Mouse (Mus musculus) right cerebral cortex, postnatal 14 days (tissue): ENCODE results near the gene Odf3b.
A peak's percentile ranks its signal among the peaks of the same experiment; 100 is the strongest.

Source experiments
- DNase-seq: peaks from one replicate; pipeline ENCODE4 v3.0.0; 2022

The Odf3b gene

DNA sequence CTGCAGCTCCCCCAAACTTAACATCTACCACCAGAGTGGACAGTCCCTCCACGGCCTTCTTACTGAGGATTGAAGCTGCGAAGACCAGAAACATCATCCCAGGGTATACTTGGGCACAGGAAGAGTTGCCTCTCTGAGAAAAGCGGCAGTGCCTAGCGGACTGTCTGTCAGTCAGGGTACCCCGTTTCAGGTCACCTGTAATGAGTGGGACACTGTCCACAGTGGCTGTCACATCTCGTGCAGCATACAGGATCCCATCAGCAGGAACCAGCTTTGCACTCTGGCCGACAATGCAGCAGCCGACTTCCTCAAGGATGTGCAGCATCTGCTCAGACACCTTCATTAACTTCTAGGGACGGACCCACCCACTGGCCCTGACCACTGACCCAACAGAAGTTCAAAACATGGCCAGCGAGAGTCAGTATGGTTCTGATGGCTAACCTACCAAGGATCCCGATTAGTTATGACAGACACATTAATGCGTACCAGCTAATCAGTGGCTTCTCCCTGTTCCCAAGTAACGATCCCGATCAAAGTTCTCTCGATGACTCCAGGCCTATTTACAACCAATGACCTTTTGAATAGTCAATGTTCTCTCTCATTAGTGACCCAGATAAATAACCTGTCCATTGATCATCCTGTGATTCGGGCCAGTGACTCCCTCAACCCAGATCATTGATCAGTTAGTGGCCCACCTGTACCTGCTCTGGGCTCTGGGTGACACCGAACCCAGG is 4.1 kb downstream of the Odf3b start:
- no peak for DNase-seq

DNA sequence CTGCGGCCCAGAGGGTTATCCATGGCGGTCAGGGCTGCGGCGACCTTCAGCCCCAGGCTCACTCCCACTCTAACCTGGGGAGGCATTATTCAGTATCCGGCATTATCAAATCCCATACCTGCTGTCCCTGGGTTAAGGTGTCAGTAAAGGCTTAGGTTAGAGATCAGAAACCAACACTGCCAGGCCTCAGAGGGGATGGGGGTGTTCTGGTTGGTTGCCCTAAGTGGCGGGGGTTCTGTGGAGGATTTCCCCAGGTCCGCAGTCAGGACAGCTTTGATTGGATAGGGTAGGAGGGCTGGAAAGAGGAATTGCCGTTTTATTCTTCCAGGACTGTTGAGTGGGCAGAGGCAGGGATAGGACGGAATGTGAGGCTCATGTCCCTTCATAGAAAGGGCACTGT is 4.7 kb downstream of the Odf3b start:
- no peak for DNase-seq

DNA sequence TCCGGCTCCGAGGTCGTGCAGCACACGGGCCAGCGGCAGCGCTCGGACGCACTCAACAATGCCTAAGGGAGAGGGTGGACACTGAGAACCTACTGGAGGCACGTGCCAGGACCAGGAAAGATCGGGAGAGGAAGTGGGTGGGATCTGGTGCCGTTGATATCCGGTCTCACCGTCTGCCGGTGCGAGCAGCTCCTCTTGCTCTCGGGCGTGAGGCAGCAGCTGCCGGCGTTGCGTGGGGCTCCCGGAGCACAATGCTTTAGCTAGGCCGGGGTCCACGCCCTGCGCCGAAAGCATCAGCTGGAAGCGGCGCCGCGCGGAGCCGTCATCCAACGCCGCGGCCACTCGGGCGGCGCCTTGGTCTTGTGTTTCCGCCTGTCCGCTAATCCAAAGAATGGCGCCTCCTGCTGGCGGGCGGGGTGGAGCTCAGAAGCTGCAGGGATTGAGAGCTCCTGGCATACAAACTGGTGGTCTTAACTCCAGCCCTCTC is 5.3 kb downstream of the Odf3b start, which contains the start of gene Sco2:
Gene Sco2, minus strand, starts transcription at position 85 of the 487 bp plus-strand sequence.
- DNase-seq: peak; percentile 98

DNA sequence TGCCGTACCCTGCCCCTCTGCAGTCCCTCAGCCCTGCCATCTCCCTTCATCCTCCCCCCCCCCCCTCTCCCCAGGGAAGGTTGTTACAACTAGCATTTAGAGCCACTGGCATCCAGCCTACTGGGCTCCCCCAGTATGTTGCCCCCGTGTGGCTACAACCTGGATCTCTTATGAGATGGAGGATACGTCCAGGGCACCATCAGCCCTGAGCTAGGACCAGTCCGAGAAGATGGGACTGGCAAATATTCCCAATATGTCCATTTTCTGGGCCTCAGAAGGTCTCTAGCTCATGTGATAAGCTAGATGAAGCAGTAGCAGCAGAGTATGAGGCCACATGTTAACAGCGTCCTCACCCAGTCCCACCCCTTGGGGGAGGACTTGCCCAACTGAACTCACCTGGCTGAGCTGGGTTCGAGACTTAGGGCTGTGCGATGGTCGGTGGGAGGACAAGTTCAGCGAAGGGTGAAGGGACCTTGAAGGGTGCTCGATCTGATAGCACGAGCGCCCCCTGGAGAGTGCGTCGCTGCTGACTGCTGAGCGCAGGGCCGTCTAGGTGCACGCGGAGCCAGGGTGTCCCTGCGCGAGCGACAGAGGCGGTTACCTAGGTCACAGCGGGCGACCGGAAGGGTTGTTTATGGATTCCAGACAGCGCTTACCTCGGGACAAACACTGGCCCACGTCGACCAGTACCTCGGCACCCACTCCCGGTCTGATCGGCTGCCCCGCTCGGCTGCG is 5.9 kb downstream of the Odf3b start:
- peak; percentile 88 for DNase-seq

DNA sequence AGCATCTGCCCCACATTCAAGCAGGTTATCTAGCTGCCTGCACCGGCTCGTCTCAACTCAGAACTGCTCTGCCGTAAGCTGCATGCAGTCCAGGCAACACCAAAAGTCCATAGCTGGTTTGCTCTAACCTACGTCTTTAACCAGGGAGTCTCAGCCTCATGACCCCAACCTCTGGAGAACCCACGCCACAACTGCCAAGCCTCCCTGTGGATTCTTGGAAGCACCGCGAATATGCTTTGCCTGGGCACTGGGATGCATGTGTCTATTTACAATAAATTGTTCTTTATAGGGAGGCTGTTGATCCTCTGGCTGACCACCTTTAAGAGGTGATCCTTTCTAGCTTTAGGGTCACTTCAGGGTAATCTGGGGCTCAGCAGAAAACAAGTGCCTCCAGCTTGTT is 6.5 kb downstream of the Odf3b start:
- no peak for DNase-seq

DNA sequence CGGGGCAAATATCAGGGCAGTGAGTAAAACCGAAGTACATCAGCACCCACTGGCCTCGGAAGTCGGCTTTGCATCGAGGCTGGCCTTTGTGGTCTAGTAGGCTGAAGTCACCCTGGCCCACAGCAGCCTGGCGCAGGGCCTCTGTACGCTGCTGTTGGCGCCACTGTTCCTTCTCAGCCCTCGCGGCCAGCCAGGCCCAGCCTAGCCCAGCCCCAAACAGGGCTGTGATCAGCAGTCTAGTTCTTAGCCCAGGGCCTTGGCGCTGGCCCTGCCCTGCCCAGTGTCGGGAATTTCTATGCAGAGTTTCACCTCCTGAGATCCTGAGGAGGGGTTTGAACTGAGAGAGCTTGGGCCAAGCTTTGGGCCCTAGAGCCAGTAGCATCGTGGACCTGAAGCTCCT is 7.0 kb downstream of the Odf3b start:
- no peak for DNase-seq

DNA sequence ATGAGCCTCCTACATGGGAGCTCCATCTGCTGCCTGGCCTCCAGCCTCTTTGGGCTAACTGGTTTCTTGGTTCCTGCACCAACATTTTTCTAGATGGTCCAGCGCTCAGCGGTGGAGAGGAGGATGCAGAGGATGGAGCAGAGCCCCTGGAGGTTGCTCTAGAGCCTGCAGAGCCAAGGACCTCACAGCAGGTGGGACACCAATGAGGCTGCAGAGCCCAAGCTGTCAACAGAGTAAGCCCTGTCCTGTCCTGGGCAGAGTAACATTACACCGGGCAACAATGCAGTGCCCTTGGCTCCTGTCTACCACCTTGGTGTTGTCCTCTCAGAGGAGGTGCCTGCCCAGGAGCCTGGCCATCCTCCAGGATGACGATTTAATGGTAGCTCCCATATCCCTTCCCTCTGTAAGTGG is 13.9 kb downstream of the Odf3b start:
- no peak for DNase-seq

DNA sequence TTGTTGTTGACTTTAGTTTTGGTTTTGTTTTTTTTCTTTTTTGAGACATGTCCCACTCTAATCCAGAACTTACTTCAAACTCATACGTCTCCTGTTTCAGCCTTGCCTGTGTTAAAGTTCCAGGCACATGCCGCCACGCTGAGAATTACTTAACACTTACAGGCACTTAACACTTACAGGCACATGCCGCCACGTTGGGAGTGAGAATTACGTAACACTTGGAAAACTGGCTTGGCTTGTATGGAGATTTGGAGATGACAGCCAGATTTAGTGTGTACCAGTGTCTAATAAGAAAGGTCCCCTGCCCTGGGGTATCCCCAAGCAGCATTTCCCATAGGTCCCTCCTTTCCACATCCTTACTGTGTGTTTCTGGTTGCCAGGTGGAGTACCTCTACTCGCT is 16.0 kb downstream of the Odf3b start:
- DNase-seq: no peak

DNA sequence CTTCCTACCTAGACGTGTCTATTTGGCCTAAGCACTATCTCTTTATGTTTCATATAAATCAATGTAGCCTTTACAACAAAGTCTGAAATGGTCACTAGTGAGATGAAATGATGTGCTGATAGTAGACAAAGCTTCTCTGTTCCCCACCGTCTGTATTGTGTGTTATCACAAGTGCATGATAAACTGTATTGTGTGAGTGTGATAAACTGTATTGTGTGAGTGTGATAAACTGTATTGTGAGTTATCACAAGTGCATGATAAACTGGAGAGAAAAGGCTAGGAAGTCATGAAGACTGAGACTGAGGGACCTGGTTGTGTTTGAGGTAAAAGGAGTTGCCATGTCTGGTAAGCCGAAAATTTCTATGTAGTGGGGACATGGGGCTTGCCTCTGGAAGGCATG is 20.3 kb downstream of the Odf3b start:
- no peak for DNase-seq

DNA sequence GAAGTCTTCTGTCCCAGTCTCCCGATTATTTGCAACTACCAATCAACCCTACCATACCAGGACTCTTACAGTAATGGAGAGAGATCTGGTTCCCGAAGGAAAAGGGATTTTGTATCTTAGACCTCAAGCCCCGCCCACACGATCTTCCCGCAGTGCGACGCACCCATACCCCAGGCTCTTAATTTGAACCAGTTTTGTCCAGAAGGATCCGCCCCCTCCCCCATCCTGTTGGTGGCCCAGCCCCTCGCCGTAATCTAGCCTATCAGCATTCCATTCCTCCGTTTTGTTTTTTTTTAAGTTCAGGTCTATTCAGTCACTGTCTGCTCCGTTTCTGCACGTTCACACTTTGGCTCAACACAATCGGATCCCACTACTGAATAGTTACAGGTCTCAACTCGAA is 22.7 kb downstream of the Odf3b start:
- DNase-seq: peak; percentile 79

DNA sequence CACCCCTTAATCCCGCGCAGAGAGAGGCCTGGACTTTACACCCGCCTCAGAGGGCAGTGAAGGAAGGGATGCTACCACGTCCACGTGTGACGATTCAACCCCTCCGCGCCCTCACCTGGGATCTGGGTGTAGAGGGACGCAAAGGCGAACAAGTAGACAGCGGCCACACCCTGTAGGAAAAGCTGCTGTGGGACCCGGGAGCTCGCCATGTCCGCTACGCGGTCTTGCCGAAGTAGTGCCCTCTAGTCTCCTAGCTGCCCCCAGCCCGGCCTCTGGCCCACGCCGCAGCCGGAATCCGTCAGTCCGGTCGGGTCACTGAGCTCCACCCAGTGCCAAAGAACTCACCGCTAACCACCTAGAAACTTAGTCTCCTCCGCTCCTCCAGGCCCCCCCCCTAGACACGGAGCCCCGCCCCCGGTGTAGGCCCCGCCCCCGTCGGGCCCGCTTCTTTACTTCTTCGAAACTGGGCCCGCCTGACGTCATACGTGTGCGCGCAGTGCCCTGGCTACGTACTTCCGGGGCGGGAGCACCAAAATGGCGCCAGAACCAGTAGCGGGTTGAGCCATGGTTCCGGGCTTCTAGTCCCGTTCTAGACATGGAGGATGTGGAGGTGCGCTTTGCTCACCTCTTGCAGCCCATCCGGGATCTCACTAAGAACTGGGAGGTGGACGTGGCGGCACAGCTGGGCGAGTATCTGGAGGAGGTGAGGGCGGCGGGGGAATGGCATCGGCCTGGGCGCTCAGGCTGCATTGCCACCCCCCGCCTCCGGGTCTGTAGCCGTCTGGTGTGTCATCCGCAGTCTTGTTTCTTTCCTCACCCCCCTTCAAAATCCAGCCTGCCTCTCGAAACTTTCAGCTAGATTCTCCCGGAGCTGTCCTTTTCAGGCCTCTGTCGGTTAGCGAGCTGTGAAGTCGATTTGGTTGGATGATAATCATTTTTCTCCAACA is 23.6 kb downstream of the Odf3b start, which contains the start of the genes Lmf2 and Ncaph2:
Gene Lmf2, minus strand, starts transcription at position 419 of the 947 bp plus-strand sequence.
Gene Ncaph2, plus strand, starts transcription at position 479 of the 947 bp plus-strand sequence.
- peak; percentile 95 for DNase-seq

DNA sequence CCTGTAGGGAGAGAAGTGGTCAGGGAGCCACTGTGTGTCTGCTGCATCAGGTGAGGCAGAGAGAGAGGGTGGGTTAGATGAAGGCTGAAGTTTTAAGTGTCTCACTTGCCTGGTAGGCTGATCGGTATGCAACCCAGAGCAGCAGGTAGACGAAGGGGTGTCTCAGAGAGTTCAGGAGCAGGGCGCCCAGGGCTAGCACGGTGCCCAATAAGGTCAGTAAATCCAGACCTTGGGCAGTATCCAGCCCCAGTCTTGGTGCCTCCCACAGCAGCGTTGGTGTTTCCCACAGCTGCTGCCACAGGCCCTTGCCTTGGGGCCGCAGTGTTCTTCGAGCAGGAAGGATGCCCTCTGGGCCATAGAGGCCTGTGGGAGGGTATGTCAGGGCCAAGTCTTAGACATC is 24.6 kb downstream of the Odf3b start:
- DNase-seq: no peak

DNA sequence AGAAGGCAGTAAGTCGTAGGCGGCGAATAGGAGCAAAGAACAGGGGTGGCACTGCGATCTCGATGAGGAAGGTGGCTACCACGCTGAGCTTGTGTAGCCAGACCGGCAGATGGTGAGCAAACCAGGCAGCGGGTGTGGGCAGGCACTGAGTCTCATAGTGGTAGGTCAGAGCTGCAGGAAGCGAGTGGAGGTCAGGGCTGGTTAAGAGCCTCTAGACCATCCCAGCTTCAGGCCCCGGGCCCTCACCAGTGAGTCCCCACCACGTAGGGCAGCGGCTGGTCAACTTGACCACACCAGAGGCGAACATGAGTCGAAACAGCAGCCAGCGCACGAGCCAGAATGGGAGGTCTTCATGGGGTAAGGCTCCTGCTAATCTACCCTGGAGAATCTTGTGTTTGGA is 25.2 kb downstream of the Odf3b start:
- DNase-seq: no peak

DNA sequence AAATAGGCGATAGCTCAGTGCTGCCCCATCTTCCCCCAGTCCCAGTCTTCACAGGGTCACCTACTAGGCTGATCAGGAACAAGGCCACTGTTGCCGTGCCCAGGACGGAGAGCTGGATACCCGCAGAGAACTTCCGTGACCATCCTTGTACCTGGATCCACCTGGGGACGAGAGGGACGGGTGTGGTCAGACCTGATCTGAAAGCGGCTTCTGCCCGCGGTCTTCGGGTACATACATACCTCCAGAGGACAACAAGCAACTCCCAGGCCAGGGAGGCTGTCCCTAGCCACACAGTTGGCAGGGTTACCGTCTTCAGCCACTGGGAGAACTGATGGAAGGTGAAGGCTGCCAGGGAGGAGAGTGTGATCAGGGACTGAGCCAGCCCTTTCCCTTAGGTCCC is 26.3 kb downstream of the Odf3b start:
- DNase-seq: no peak

DNA sequence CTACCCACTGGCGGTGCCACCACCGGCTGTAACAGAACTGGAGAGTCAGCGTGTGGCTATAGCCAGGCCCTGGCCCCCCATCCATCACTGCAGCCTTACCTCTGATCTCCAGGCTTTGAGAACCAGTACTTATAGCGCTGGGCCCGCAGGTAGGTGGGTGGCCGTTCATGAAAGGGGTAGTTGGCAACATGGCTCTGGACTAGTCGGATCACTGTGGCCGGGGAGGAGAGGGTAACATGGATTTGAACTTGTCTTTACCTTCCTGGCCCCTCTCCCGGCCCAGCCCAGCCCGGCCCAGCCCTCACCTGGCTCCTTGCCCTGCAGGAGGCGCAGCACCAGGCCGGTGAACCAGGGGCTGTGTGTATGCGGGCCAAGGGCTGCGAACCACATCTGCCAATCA is 27.0 kb downstream of the Odf3b start:
- DNase-seq: no peak

DNA sequence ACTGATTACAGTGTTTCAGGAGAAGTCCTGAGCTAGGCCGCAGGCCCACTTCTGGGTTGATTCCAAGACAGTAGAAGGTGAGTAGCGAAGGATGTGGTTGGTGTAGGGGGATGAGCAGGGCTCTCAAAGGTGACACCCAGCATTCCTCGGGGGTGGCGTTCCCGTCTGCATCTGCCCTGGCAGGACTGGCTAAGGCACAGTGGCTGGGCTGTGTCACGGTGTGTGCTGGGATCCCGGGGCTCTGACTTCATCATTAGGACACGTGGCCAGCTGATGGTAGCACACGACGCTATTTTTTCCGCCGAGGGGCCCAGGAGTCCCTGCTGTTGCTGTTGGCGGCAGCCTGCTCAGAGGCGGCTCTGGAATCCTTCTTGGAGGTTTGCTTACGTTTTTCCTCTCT is 27.8 kb downstream of the Odf3b start:
- DNase-seq: no peak

DNA sequence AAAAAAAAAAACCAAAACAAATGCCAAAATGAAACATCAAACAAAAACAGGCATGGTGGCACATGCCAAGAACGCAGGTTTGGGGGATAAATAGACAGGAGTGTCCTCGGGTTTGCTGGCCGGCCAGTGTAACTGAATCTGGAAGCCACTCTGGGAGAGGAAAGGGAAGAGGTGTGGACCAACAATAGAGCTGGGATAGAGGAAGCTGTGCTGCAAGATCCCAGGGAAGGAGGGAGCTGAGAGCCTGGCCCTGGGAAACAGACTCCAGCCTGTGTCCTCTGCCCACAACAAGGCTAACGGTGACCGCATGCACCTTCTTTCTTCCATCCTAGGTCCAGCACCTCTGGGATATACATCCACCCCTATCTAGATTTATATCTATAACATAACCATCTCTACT is 28.6 kb downstream of the Odf3b start:
- DNase-seq: no peak

DNA sequence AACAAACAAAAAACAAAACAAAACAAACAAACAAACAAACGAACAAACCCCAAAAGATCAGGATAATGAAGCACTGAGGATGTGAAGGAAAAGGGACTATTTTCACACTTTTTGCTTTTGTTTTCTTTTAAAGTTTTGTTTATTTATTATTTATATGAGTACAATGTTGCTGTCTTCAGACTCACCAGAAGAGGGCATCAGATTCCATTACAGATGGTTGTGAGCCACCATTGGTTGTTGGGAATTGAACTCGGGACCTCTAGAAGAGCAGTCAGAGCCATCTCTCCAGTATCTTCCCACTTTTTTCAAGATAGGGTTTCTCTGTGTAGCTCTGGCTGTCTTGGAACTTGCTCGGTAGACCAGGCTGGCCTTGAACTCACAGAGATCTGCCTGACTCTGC is 35.8 kb downstream of the Odf3b start:
- no peak for DNase-seq

DNA sequence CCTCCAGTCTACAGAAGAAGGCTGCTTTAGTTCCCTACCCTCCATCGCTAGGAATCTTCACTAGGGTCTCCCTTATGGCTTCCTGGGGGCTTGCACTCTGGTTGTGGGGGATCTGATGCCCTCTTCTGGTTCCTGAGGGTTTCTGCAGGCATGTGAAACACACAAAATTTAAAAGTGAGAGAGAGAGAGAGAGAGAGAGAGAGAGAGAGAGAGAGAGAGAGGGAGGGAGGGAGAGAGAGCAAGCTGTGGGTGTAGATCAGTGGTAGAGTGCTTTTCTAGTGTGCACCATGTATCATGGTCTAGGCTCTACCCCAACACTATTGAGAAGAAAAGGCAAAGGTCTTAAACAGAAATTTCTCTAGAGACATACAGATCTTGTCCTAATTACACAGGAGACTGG is 37.4 kb downstream of the Odf3b start:
- no peak for DNase-seq

DNA sequence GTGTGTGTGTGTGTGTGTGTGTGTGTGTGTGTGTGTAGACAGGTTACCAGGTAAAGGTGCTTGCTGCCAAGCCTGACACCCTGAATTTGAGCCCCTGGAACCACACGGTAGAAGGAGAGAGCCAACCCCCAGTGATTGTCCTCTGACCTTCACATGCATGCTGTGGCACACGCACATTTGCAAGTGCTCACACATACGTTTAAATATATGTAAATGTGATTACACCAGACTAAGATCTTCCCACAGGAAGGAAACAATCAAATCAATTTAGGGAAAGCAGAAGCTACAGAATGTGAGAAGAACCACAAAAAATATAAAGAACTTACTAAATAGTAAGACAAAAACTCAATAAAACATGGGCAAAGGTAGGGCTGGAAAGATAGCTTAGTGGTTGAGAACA is 38.9 kb downstream of the Odf3b start:
- DNase-seq: no peak

DNA sequence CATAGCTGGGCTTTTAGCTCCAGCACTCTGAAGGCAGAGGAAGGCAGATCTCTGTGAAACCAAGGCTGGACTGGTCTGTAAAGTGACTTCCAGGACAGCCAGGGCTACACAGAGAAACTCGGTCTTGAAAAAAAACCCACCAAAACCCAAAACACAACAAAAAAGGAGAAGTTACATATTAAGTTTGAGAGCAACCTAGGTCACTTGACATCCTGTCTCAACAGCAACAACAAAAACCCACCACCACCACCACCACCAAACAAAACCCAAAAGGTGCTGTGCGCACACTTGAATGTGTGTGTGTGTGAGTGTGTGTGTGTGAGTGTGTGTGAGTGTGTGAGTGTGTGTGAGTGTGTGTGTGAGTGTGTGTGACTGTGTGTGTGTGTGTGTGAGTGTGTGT is 39.4 kb downstream of the Odf3b start:
- DNase-seq: no peak

DNA sequence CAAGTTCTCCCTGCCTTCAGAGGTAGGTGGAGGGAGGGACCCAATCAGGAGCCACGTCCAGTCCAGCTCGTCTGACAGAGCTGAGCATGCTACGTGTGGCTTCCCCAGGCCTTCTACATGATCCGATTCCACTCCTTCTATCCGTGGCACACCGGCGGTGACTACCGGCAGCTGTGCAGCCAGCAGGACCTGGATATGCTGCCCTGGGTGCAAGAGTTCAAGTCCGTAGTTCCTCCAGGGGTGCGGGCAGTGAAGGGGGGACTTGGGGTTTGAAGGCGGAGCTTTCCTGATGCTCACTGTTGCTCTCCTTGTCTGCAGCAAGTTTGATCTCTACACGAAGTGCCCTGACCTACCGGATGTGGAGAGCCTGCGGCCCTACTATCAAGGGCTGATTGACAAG is 42.7 kb downstream of the Odf3b start:
- no peak for DNase-seq
